Mouse (Mus musculus): ENCODE data around the gene Olfr282.
A peak's percentile ranks its signal among the peaks of the same experiment; 100 is the strongest.
"Not testable (repeated sequence)": the region's sequence is repeated elsewhere in the genome, so short reads cannot be mapped to it uniquely, and the experiment has no call there.

Olfr282 gene

DNA sequence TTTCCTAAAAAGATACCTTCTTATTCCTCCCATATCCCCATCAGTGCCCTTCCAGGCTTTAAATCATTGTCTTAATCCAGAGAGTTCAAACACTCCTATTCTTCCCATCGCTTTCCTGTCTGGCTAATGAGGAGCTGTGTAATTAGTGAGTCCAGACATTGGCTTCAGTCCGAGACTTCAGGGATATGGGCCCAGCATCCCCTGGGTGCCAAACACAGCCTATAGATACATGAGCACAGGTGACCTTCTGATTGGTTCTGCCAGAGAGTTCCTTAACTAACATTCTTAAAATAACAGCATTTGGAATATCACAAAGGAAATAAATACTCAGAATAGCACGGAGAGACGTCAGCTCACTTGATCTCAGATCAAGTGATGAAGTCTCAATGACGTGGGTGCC lies at the start of gene Olfr282:
Gene Olfr282, plus strand, starts transcription at position 301 of the 400 bp plus-strand sequence.
- not testable (repeated sequence) for DNase-seq

DNA sequence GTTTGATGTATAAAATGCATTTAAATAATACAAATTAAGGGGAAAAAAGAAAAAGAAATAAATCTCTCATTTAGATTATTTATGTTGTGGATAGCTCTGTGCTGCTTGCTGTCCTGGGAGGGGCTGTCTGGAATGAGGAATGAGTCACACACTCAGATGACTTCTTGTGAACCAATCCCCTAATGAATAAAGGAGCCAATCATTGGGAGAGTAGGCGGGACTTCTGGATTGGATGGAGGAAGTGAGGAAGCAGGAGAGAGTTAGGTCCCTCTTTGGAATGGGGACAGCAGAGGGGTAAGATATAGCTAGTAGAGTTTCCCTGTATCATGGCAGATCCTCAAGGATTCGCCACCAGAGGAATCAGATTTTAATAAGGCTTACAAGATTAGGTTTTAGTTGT lies 43.4 kb upstream of the Olfr282 start:
- DNase-seq = no peak

DNA sequence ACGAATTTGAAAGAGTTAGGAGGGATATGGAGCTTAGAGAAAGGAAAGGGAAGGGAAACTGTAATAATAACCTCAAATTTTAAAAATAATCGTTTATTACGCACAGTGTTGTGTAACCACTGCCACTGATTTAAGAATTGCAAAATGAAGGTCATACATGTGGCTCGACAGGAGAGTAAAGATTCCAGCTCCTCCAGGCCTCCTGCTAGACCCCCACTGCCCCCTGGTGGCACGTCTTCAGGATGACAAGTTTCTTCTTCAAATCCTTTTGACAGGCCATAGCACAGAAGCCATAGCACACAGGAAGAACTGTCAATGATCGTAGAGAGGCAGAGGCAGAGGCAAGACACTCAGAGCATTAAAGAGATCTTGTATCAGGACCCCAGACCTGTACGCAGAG lies 41.2 kb upstream of the Olfr282 start:
- DNase-seq = peak; percentile 45

DNA sequence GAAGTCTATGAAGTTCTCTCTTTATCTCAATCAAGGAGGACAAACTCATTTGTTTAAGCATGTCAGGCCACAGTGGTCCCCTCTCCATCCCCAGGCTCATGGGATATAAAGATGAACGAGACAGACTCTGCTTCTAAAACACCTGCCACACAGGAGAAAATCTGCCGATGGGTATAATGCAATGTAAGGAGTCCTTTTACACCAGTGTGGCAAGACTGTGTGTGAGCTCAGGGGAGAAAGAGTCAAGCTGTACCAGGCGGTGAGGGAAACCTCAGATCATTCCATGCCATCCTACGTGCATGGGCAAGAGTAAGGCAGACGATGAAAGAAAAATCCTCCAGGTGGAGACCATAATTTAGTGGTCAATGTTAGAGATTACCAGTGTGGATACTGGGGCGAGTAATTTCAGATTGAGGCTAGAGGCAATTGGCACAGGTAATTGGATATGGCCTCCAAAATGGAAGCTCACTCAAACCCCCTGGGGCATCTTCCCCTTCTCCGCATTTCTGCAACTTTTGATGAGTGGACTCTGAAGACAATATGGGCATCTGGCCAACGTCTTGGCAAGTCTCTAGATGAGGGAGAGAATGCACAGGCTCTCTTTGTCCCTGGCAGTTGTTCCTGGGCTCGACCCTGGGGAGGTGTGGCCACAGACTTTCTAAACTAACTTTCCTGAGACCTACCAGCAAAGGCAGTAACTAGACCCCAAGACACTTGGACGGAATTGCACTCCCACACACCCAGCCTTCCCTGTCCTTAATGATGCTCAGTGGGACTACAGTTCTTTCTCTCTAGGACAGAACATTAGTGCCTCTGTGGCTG lies 39.7 kb upstream of the Olfr282 start:
- no peak for DNase-seq

DNA sequence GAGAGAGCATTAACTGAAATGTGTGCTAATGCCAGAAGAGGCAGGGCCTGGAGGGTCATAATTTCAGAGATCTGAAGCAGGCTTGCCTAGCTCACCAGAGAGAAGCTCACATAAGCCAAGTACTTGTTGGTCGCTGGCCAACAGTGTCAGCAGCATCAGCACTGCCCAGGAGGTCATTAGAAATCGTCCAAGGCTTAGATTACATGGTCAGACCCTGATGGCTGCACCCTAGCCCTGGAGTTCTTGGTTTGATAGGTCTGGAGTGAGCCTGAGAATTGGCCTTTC lies 39.2 kb upstream of the Olfr282 start:
- no peak for DNase-seq

DNA sequence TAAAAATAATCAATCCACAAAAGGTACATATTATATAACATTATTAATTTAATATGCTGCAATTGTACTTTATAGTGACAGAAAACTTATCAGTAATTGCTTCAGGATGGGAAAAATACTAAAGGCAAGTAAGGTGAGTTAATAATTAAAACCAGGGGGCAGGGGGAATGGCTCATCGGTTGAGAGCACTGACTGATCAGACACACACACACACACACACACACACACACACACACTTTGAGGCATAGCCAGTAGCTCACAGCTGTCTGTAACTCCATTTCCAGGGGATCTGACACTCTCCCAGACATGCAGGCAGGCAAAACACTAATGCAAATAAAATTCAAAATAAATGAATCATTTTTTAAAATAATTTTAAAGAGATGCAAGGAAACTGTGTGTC lies 33.9 kb upstream of the Olfr282 start:
- no peak for DNase-seq

DNA sequence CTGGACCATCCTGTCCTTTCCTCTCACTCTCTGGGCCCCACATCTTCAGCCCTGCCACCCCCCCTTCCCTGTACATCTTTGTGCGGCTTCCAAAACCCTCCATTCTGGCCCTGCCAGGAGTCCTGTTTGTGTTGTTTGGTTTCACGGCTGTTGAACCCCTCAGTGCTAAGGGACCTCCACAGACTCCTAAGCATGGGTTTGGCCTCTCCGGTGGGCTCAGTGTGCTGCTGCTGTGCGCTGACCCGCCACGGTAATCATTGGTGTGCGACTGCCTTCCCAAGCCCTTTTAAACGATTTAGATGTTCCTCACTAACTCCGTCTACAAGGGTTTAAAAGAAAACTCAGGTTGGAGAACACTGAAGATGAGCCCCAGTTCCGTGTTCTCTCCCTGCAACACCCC lies 28.7 kb upstream of the Olfr282 start:
- DNase-seq = no peak

DNA sequence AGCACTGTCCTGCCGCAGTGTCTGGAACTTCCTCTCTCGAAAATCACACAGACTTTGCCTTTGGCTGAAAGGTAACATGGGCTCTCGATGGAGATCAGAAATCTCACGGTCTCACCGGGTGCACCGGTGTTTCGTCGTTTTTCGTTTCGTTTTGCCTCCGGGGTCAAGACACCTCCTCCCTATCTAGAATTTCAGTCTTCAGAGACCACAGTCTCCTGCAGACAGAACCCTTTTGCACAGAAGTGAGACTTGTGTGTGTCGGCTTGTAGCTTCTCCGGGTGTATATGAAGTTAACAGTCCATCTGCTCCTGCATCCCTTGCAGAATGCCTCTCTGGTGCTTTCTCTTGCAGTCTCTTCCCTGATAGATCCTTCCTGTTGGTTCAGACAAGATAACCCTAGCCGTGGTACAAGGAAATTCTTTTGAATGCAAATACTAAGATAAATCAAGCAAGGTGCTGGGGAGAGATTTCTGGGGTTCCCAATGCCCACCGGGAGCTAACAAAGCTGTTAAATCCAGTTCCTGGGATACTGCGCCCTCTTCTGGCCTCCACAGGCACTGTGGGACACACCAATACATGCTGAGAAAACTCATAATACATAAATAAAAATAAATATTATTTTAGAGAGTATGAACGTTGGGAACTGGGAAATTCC lies 22.5 kb upstream of the Olfr282 start:
- no peak for DNase-seq

DNA sequence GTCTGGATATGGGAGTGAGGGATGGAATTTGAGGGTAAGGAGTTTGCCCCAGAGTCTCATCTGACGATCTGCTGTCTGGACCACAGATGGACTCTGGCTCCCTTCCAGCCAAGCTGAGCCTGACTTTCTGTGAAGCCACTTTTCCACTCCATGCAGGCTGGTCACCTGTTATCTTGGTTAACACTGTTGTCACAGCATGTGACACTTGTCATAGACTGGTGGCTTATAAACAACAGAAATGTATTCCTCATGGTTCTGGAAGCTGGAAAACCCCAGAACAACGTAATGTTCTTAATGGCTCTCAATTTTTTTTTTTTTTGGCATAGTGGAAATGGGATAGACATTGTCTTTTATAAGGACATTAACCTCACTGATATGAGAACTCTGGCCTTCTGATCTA lies 21.4 kb upstream of the Olfr282 start:
- no peak for DNase-seq

DNA sequence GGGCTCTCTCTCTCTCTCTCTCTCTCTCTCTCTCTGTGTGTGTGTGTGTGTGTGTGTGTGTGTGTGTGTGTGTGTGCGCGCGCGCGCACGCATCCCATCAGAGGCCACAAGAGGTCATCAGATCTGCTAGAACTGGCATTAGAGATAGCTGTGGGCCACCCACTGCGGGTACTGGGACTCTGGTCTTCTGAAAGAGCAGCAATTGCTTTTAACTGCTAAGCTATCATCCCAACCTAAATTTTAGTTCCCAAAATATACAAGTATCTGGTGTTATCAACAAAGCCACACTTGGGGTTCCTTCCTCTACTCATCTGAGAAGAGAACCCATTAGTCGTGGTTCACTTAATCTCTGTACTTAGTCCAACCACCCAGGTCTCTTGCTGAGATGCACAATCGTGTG lies 20.8 kb upstream of the Olfr282 start:
- DNase-seq = no peak

DNA sequence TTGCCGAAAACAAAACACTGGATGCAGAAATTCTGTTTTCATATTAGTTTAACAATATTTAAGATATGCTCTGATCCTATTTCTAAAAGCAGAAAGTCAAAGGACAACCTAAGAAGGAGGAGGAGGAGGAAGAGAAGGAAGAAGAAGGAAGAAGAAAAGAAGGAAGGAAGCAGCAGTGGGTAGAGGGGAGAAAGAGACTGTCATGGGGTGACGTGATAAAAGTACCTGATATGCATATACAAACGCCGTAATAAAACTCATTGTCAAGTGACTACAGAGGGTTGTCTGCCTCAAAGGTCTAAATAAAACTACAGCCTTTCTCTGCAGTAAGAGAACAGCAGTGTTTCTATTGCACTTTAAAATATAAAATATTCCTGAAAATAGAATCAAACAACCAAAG lies 15.0 kb upstream of the Olfr282 start:
- no peak for DNase-seq

DNA sequence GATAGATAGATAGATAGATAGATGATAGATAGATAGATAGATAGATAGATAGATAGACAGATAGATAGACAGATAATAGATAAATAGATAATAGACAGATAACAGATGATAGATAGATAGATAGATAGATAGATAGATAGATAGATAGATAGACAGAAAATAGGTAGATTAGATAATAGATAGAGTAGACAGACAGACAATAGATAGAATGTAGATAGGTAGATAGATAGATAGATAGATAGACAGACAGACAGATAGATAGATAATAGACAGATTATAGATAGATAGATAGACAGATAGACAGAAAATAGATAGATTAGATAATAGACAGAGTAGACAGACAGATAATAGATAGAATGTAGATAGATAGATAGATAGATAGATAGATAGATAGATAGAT lies 14.2 kb upstream of the Olfr282 start:
- DNase-seq = not testable (repeated sequence)

DNA sequence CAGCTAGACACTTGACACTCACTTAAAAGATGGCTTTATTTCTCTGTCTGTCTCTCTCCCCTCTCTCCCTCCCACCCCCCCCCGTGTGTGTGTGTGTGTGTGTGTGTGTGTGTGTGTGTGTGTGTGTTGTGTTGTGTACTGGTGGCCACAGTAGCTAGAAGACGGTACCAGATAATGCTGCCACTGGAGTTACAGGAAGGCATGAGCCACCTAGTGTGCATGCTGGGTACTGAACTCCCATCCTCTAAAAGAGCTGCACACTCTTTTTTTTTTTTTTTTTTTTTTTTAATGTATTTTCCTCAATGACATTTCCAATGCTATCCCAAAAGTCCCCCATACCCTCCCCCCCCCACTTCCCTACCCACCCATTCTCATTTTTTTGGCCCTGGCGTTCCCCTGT lies 13.7 kb upstream of the Olfr282 start:
- not testable (repeated sequence) for DNase-seq

DNA sequence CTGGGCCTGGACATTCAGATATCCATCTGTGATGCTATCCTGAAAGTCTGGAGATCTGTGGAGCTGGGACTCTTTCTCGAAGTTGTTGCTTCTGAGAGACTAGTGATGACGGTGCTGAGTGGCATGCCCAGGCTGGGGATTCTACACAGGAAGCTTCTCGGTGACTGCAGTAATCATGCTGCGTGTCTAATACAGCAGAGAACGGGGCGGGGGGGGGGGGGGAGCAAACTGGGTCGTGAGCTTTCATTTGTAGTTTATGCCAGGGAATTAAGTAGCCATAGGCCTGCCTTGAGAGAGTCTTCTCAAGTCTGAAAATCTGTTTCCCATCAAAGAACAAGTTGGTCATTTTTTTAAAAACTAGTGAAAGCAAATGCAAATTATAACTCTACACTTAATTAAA lies 12.9 kb upstream of the Olfr282 start:
- DNase-seq = no peak

DNA sequence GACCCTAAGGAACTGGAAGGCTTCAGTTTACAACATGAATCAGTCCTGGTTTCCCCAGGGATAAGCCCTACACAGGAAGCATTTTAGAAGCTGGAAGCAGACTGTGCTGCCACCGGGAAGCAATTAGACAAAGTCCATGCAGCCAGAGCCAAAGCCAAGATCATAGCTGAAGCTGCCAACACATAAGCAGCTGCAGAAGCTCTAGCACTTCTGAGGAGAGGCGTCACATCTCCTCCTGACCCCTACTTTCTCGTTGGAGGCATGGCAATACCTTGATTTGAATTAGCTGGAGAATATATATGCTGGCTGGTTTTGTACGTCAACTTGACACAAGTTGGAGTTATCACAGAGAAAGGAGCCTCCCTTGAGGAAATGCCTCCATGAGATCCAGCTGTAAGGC lies 10.1 kb upstream of the Olfr282 start:
- DNase-seq = no peak

DNA sequence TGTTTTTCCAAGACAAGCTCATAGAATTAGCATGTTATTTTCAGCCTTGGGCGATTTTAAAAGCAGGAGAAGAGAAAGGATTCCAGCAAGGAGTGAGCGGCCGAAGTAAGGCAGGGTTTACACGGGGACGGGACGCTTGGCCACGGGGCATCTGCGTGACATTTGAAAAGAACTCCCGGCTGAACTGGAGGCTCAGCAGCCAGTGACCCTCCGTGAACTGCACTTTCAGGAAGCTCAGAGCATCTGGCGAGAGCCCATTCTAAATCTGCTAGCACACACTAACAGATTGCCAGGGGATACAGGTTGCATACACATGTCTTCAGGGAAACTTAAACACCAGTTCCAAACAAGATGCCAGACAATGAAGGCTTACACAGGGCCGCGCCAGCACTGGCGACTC lies 6.7 kb upstream of the Olfr282 start:
- DNase-seq = no peak

DNA sequence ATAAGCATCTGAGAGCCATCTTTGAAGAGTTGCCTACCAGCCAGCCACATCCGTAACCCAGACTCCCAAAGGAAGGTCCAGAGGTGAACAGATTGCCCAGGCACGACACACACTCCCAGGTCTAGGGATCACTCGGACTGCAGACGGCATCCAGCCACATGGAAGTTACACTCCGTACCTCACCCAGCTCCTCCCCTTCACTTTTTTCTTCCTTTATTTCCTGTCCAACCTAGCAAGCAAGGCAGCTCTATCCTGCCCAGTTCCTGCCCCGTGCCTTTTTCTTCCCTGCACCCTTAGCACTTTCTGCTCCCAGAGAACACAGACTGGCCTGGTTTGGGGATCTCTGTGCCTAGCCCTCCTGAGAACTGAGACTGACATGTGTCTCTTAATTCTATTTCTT lies 6.3 kb upstream of the Olfr282 start:
- DNase-seq = no peak

DNA sequence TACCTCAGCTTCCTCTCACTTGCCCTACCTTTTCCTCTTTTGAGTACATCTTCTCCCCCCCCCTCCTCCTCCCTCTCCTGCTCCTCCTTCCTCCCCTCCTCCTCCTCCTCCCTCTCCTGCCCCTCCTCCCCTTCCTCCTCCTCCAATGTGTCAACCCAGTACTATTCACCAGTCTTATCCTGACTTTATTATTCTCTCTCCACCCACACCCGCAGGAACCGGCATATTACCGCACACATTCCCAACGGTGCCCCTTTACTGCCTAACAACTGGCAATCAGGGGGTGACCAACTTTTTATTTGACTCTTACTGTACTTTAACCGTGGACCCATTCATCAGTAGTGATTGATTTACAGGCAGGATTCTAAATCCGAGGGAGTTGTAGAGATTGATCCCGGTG lies 5.8 kb upstream of the Olfr282 start:
- DNase-seq = no peak

DNA sequence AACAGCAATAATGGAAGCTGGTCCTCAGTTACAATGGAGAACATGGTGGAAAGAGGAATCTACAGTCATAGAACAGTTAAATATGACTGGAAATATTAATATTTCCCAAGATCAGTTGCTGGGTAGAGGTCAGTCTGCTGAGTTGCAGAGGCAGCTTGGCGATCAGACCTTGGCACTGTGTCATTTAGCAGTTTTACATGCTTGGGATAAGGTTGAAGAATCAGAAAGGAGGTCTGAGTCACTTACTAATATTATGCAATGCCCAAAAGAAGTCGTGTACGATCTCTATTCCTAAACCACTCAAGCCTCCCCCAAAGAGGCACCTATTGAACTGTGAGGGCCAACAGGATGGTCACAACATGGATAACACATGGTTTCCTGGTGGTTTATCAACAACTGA lies 13.5 kb downstream of the Olfr282 start:
- no peak for DNase-seq

DNA sequence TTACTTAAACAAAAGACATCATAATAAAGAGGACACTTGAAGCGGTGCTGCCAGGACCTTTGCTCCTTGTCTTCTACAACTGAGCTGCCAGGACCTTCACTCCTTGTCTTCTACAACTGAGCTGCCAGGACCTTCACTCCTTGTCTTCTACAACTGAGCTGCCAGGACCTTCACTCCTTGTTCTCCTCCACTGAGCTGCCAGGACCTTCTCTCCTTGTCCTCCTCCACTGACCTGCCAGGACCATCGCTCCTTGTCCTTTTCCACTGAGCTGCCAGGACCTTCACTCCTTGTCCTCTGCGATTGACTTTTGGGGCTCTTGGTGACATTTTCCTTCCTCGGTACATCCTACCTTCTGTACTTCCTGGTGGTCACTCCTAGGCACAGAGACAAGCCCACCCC lies 17.5 kb downstream of the Olfr282 start:
- no peak for DNase-seq

DNA sequence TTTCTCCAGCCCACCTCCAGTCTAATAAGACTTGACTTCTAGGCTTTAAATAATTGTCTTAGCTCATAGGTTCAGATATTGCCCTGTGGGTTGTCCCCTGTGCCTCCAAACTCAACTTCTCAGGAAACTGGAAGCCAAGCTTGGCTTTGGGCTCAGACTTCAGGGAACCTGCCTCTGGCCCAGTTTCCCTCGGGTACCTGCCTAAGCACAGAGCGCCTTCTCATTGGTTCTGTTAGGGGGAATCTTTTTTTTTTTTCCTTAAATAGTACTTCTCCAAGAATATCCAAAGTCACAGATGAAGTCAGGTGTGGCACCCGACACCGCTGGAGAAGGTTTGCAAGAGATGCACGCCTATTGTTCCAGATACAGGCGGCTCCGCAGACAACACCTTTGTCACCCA lies 21.3 kb downstream of the Olfr282 start, which contains the start of gene Olfr281:
Gene Olfr281, plus strand, starts transcription at position 301 of the 400 bp plus-strand sequence.
- no peak for DNase-seq

DNA sequence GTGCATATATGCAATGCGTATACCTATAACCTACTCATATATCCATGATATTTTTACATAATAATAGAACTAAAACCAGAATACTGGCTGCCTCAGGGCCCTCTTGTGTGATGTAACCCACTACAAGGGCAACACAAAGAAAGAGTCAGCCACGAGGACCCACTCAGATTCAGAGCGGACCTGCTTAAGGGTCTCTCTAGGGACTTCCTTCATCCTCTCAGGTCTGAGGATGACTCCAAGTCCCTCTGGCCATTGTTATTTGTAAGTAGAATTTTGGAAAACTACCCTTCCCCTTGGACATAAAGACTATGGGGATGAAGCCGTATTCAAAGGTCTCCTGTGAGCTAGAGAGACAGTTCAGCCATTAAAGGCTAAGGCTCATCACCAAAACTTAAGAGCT lies 38.6 kb downstream of the Olfr282 start, which contains the start of gene OR5BS1P:
Gene OR5BS1P, plus strand, starts transcription at position 301 of the 400 bp plus-strand sequence.
- DNase-seq = no peak

DNA sequence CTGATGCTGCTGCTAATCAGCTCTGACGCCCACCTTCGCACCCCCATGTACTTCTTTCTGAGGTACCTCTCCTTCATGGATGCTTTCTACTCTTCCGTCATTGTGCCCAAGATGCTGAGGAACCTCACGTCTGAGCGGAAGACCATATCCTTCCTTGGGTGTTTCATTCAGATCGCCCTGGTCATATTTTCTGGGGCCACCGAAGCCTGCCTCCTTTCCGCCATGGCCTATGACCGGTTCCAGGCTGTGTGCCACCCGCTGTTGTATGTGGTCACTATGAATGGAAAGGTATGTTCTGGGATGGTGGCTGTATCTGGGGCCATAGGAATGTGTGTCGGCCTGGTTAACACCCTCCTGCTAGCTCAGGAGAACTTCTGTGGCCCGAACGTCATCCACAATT lies 40.5 kb downstream of the Olfr282 start:
- no peak for DNase-seq

DNA sequence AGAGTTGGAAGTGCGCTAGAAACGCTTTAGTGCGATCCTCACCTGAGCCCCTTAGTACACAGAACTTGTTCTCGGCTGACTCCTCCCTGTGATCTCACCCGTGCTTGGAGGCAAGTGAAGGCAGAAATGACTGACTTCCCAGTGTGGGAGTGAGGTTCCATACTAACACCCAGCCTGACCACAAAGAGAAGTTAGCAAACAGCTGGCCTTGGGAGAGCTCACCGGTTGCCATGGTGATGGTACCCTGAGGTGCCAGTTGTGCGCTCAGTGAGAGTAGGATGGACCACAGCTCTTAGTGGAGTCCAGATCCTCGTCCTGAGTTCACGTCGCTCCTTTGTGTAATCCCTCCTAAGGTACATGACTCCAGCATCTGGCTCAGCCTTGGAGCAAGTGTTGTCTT lies 43.9 kb downstream of the Olfr282 start:
- no peak for DNase-seq

DNA sequence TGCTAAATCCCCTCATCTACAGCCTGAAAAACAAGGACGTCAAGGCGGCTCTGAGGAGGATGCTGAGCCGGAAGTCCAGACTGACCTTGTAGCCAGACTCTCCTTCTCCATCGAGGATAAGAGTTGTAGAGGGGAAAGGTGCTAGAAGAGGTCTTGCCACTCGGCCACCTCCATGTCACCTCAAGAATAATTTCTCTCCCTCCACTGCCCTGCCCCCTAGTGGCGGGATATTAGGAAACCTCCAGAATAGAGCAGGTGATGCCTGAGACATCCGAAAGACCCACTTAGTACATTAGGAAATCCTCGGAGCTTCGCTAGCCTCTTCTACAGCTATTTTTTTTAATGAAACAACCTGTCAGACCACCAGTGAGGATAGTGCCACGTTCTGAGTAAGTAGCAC lies 44.4 kb downstream of the Olfr282 start:
- no peak for DNase-seq

Measured in layer of hippocampus, adult 9-11 months (tissue).